Mouse (Mus musculus) liver, embryonic 18 days (tissue): ENCODE measurements around the gene Mapkbp1. TPM values are rescaled to one million over a fixed set of nuclear protein-coding genes. Genes with fewer than 3 reads are reported as not detected.

Experiments
- polyA plus RNA-seq: library from polyadenylated mRNA; depleted of rRNA; stranded (reverse); fragments of >200 nt; gene quantifications from 2 replicates; pipeline ENCODE4 v1.2.3, GENCODE M21; 2012; rRNA removed

Mapkbp1 gene
- polyA plus RNA-seq = 1.5 and 1.6 TPM in 2 replicates

DNA sequence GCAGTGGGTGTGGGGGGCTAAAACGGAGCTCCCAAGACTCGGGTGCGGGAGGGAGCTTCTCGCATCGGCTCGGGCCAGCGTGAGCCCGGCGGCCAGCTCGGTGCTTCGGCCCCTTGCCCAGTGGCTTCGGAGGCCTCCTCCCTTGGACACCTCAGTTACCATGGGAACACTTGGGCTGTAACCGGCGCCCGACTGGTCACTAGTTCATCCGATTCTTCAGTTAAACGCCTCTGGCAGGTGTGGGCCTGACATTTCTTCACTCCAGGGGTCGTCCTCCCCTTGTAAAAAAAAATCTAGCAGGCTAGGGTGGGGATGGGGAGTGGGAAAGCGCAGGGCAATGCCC lies at the start of gene Mapkbp1:
Gene Mapkbp1 (plus strand): TSS at position 163 of the 343 bp plus-strand sequence.

DNA sequence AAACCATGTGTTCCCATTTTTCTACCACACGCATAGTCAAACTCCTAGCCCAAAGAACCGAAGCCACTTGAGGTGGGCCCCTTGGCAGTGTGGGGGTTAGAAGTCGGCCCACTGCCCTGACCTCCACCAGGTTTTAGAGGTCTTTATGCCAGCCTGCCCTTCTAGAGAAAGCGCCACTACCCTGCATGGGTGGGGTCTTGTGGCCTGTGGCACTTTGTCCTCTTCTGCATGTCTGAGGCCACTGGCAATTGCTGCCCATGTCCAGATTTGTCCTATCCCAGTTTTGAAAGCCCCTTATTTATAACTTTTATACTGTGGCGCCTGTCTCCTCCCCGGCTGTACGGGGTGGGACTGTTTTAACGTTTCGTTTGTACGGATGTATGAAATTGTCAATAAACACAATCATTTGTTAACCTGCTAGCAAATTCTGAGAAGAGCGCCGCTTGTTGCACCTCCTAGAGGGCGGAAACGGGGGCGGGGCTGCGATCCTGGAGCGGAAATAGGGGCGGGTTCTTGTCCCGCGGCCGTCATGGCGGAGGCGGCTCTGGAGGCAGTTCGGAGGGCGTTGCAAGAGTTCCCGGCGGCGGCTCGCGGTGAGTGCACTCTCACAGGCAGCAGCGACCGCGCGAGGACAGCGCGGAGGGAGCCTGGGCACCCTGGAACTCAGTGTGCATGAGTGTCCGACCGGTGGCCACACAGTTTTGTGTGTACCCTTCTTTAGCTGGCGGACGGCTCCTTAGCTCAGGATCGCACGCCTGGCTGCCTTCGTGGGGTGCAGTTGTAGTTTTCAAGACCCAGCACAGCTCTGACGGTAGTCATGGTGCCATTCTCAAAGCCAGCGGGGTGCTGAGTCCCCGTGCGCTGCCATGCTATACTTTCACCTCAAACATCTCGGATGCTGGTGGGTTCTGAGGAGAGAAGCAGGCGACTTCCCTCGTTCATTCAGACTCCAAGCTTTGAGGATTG lies 54.8 kb downstream of the Mapkbp1 start, which contains the start of the genes Jmjd7 and Gm28042:
Gene Jmjd7 (plus strand): TSS at position 500 of the 966 bp plus-strand sequence.
Gene Gm28042 (plus strand): TSS at position 510 of the 966 bp plus-strand sequence.

DNA sequence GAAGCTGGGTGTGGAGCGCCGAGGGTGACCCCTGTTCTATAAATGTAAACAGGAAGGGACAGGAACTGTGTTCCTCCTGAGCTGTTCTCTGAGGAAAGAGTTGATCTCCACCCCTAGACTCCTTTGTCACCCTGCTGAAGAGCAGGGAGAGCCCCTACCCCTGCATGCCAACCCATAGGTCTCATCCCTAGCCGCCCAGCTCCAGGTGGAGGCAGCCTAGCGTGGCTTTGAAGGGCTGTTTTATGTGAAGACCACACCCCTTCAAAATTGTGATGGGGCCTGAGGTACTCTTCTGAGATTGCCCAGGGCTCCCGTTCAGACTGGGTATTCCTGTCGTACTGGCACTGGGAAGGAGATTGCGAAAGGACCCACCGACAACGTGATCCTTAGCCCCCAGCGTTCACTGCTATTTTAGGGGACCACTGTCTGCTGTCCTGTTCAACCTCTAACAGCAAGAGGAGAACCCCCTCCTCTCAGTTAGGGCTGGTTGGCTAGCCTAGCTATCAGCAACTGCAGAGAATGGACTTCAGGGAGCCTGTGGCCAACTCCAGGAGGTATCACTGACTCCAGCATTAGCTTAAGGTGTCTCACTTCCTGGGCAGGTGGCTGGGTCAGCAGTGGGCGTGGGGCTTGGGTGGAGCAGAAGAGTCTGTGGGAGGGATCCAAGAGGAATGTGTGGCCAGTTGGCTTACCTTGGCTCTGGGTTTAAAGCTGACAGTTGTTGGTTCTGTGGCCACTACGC lies 60.4 kb downstream of the Mapkbp1 start, which contains the start of gene Pla2g4b:
Gene Pla2g4b (plus strand): TSS at position 692 of the 742 bp plus-strand sequence.

Other genes with a start within 250 kb of the Mapkbp1 start
- gene Itpka, start 230.4 kb upstream of the Mapkbp1 start, polyA plus RNA-seq = 3.9 and 5.6 TPM in 2 replicates
- gene Ltk, start 212.3 kb upstream of the Mapkbp1 start, polyA plus RNA-seq = 0.46 and 0.53 TPM in 2 replicates
- 3.9 and 4.5 TPM in 2 replicates for gene Rpap1, start 185.2 kb upstream of the Mapkbp1 start, polyA plus RNA-seq
- gene Tyro3, start 175.0 kb upstream of the Mapkbp1 start, polyA plus RNA-seq = 0.56 and 0.59 TPM in 2 replicates
- gene Mga, start 75.5 kb upstream of the Mapkbp1 start, polyA plus RNA-seq = 3.9 and 4.1 TPM in 2 replicates
- 4.0 and 4.3 TPM in 2 replicates for gene Jmjd7, start 54.8 kb downstream of the Mapkbp1 start, polyA plus RNA-seq
- 1.1 and 1.2 TPM in 2 replicates for gene Gm28042, start 54.8 kb downstream of the Mapkbp1 start, polyA plus RNA-seq
- gene Pla2g4b, start 60.7 kb downstream of the Mapkbp1 start, polyA plus RNA-seq = 0.97 and 1.5 TPM in 2 replicates
- 8.3 and 8.7 TPM in 2 replicates for gene Ehd4, start 181.9 kb downstream of the Mapkbp1 start, polyA plus RNA-seq